ENCODE assay signal across 8 mouse cellular contexts in the genomic region with DNA sequence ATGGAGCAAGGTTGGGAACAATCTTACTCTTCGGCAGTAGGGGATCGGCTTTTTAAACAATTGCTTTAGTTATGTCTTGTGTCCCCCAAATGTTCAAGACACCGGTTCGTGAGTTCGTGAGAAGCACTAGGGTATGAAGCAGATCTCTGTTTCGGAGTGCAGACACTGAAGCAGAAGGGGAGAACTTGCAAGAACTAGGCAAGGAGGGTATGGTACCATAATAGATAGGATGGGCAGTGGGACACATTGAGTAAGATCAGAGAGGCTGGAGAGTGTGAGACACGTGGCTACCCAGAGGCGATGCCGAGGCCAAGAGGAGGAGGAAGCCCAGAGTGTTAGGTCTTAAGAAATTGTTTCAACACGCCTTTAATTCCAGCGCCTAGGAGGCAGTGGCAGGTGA. TPM values are rescaled to one million over a fixed set of nuclear protein-coding genes. Genes with fewer than 3 reads are reported as not detected.
A peak's percentile ranks its signal among the peaks of the same experiment; 100 is the strongest.
DNase-seq lines count a peak whose midpoint lies in the region; ATAC-seq and TF ChIP-seq lines count a peak whose summit lies in the region.

No protein-coding gene starts in this region.

- TF ChIP-seq CTCF in layer of hippocampus, adult 2 months (conservative IDR thresholded peaks at IDR 0.05): no peak

- peaks cover 21% of the 10 kb centered on the region for H3K36me3 ChIP-seq in heart, embryonic 13.5 days
- H3K36me3 ChIP-seq in limb, embryonic 13.5 days: peaks cover 22% of the 10 kb centered on the region
- peaks cover 21% of the 10 kb centered on the region for H3K36me3 ChIP-seq in midbrain, embryonic 12.5 days

- H3K4me1 ChIP-seq in heart, embryonic 13.5 days: peaks cover 15% of the 10 kb centered on the region
- H3K4me1 ChIP-seq in limb, embryonic 13.5 days: peaks cover 13% of the 10 kb centered on the region
- peaks cover 12% of the 10 kb centered on the region for H3K4me1 ChIP-seq in midbrain, embryonic 12.5 days

- H3K27me3 ChIP-seq in heart, embryonic 13.5 days (replicated peaks): no peaks in the 10 kb centered on the region
- no peaks in the 10 kb centered on the region for H3K27me3 ChIP-seq in limb, embryonic 13.5 days
- H3K27me3 ChIP-seq in midbrain, embryonic 12.5 days: no peaks in the 10 kb centered on the region

- WGBS in heart, embryonic 13.5 days: 4% methylated on average over 11 of the region's 11 CpGs
- WGBS in limb, embryonic 13.5 days: 3% methylated on average over 11 of the region's 11 CpGs
- 7% methylated on average over 11 of the region's 11 CpGs for WGBS in midbrain, embryonic 12.5 days

- no peaks in the 10 kb centered on the region for H3K9me3 ChIP-seq in heart, embryonic 13.5 days
- H3K9me3 ChIP-seq in limb, embryonic 13.5 days: no peaks in the 10 kb centered on the region
- H3K9me3 ChIP-seq in midbrain, embryonic 12.5 days: no peaks in the 10 kb centered on the region

- H3K27ac ChIP-seq in layer of hippocampus, adult 2 months: peak overlapping the region; percentile 100
- H3K27ac ChIP-seq in heart, embryonic 13.5 days (replicated peaks): peak overlapping the region; percentile 96
- H3K27ac ChIP-seq in limb, embryonic 13.5 days: peak overlapping the region; percentile 96
- H3K27ac ChIP-seq in midbrain, embryonic 12.5 days (replicated peaks): peak overlapping the region; percentile 88

- H3K9ac ChIP-seq in heart, embryonic 13.5 days: peak overlapping the region; percentile 89
- H3K9ac ChIP-seq in limb, embryonic 13.5 days: peak overlapping the region; percentile 88
- H3K9ac ChIP-seq in midbrain, embryonic 12.5 days (replicated peaks): peak overlapping the region; percentile 68

- peak overlapping the region; percentile 96 for H3K4me3 ChIP-seq in layer of hippocampus, adult 2 months
- peak overlapping the region; percentile 73 for H3K4me3 ChIP-seq in heart, embryonic 13.5 days
- peak overlapping the region; percentile 73 for H3K4me3 ChIP-seq in limb, embryonic 13.5 days
- peak overlapping the region; percentile 70 for H3K4me3 ChIP-seq in midbrain, embryonic 12.5 days

- no peak for DNase-seq in layer of hippocampus, adult 2 months (ENCODE audit: low spot score in 2 of 2)
- no peak for DNase-seq in layer of hippocampus, adult 8-10 months (ENCODE audit: low spot score in 2 of 2)
- no peak for DNase-seq in layer of hippocampus, postnatal 14 days (ENCODE audit: low spot score in 2 of 2)
- DNase-seq in cerebellum, adult 11-12 months: no peak

- peak; percentile 3 for ATAC-seq in activated CD4-positive, CD25-positive, alpha-beta regulatory T cell, adult 4 months
- no peak for ATAC-seq in heart, embryonic 13.5 days (ENCODE audit: extremely low read depth, insufficient number of reproducible peaks, low FRiP score, low TSS enrichment)
- peak; percentile 20 for ATAC-seq in limb, embryonic 13.5 days (ENCODE audit: low FRiP score, low read depth)
- peak; percentile 59 for ATAC-seq in midbrain, embryonic 12.5 days (ENCODE audit: low FRiP score, low read depth)

- peak overlapping the region; percentile 74 for H3K4me2 ChIP-seq in heart, embryonic 13.5 days
- peak overlapping the region; percentile 92 for H3K4me2 ChIP-seq in limb, embryonic 13.5 days (replicated peaks)
- H3K4me2 ChIP-seq in midbrain, embryonic 12.5 days (replicated peaks): peak overlapping the region; percentile 84

RNA-seq across cellular contexts. Expression of gene Rpp14, which starts 0.6 kb away (rescaled TPM):
- total RNA-seq in layer of hippocampus, adult 2 months (2021): 10 to 100 TPM; 30.5 to 31.7 TPM
- total RNA-seq in layer of hippocampus, adult 8-10 months (2022): 10 to 100 TPM; 24.4 to 31.5 (median 29.1) TPM
- 10 to 100 TPM; 35.2 to 38.5 TPM for polyA plus RNA-seq in activated CD4-positive, CD25-positive, alpha-beta regulatory T cell, adult 4 months (2017; shearing (Covaris generic))
- 35.4 and 38.1 TPM in 2 replicates for polyA plus RNA-seq in heart, embryonic 13.5 days (2015; fragmentation: Nextera tagmentation; extraction: Ambion mirVana)
- polyA plus RNA-seq in limb, embryonic 13.5 days (2015; fragmentation: Nextera tagmentation; extraction: Ambion mirVana): 53.7 and 55.8 TPM in 2 replicates
- 44.4 and 44.9 TPM in 2 replicates for polyA plus RNA-seq in midbrain, embryonic 12.5 days (2016; fragmentation: Nextera tagmentation; extraction: Ambion mirVana)
- 10 to 100 TPM; 24.5 to 25.4 TPM for total RNA-seq in layer of hippocampus, postnatal 14 days (2021)

RNA-seq across cellular contexts. Expression of gene Pxk, which starts 17.3 kb away (rescaled TPM):
- 10 to 100 TPM; 28.5 to 28.9 TPM for total RNA-seq in layer of hippocampus, adult 2 months (2021)
- total RNA-seq in layer of hippocampus, adult 8-10 months (2022): 10 to 100 TPM; 27.9 to 36.9 (median 30.0) TPM
- 10 to 100 TPM; 31.6 to 42.7 TPM for polyA plus RNA-seq in activated CD4-positive, CD25-positive, alpha-beta regulatory T cell, adult 4 months (2017; shearing (Covaris generic))
- 24.6 and 25.9 TPM in 2 replicates for polyA plus RNA-seq in heart, embryonic 13.5 days (2015; fragmentation: Nextera tagmentation; extraction: Ambion mirVana)
- polyA plus RNA-seq in limb, embryonic 13.5 days (2015; fragmentation: Nextera tagmentation; extraction: Ambion mirVana): 30.1 and 31.5 TPM in 2 replicates
- polyA plus RNA-seq in midbrain, embryonic 12.5 days (2016; fragmentation: Nextera tagmentation; extraction: Ambion mirVana): 32.9 and 33.6 TPM in 2 replicates
- total RNA-seq in layer of hippocampus, postnatal 14 days (2021): 10 to 100 TPM; 25.7 to 26.4 TPM
